Mouse (Mus musculus): Measurements from ENCODE around the gene Leap2. TPM values are rescaled to one million over a fixed set of nuclear protein-coding genes. Genes with fewer than 3 reads are reported as not detected.
A peak's percentile ranks its signal among the peaks of the same experiment; 100 is the strongest.
"Not testable (repeated sequence)": the region's sequence is repeated elsewhere in the genome, so short reads cannot be mapped to it uniquely, and the experiment has no call there.

Gene Leap2
- polyA plus RNA-seq, 1 experiment from 2014 or later, result 0.88 TPM

- H3K9ac ChIP-seq (replicated peaks; ENCODE audit: low read depth, low read length), result no peak overlapping the region; the same call in 1 of the 2 replicates
- H3K27me3 ChIP-seq (ENCODE audit: control insufficient read depth, insufficient read depth, low read length), result no peaks in the 10 kb centered on the region
- no peaks in the 10 kb centered on the region for H3K9me3 ChIP-seq (ENCODE audit: control insufficient read depth, low read depth, low read length)
- peak overlapping the region; percentile 89 for H3K4me3 ChIP-seq (ENCODE audit: low read depth, low read length)
- H3K36me3 ChIP-seq (ENCODE audit: control insufficient read depth, insufficient read depth, low read length), result peaks cover 5% of the 10 kb centered on the region; the same call in 1 of the 2 replicates
- whole genome bisulfite sequencing, result 13% methylated on average over 9 of the region's 9 CpGs
- peak overlapping the region; percentile 48; the same call in 1 of the 2 replicates for H3K27ac ChIP-seq (ENCODE audit: low read length)
- peak overlapping the region; percentile 50 for H3K4me2 ChIP-seq (replicated peaks; ENCODE audit: low read depth, low read length)
- H3K4me1 ChIP-seq (ENCODE audit: control insufficient read depth, insufficient read depth, low read length), result peaks cover 10% of the 10 kb centered on the region
- peak; percentile 39 for ATAC-seq (ENCODE audit: insufficient number of reproducible peaks, insufficient read depth, low FRiP score, low read depth)
Measured at GRCm38 (mm10) chr11:53431347-53432056, 8.5 kb upstream of the Leap2 start.

DNA sequence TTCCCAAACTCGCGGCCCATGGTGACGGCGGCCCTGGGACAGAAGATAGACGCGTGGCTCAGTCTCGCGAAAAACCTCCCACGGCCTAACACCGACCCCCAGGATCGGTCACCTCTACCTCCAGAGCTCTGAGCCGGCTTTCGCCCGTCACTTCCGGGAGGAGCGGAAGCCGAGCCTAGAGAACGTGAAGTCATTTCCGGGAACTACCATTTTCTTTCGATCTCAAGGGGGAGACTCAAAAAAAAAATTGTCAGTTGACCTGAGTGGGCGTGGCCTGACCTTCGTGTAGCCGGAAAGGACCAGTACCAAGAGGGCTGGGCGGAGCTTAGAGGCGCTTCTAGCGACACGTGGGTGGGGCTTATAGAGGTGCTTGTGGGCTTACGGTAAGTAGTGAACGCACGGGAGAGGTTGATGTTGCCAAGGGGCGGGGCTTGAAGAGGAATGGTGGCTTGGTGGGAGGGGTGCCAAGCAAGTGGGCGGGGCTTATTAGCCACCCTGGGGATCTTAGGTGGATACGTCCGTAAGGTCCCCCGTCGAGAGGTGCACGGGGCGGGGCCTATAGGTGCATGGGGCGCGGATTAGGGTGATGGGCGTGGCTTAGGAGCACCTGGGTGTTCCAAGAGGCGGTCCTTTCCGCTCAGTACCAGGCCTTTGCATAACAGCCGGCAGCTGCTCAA, 7.8 kb upstream of the Leap2 start, which contains the start of the genes Uqcrq and Gdf9:
Gene Uqcrq, minus strand, starts transcription at position 162 of the 677 bp plus-strand sequence.
Gene Gdf9, plus strand, starts transcription at position 354 of the 677 bp plus-strand sequence.
- peaks cover 10% of the 10 kb centered on the region for H3K4me1 ChIP-seq (ENCODE audit: control insufficient read depth, insufficient read depth, low read length)
- peak within 1 kb of the TSS; percentile 74 for H3K4me2 ChIP-seq (replicated peaks; ENCODE audit: low read depth, low read length)
- WGBS, result under 1% methylated on average over 44 of the region's 44 CpGs
- ATAC-seq (ENCODE audit: insufficient number of reproducible peaks, insufficient read depth, low FRiP score, low read depth), result peak; percentile 95
- H3K36me3 ChIP-seq (ENCODE audit: control insufficient read depth, insufficient read depth, low read length), result peaks cover 5% of the 10 kb centered on the region; the same call in 1 of the 2 replicates
- no peaks in the 10 kb centered on the region for H3K27me3 ChIP-seq (ENCODE audit: control insufficient read depth, insufficient read depth, low read length)
- peak within 1 kb of the TSS; percentile 62; the same call in 1 of the 2 replicates for H3K27ac ChIP-seq (ENCODE audit: low read length)
- H3K9me3 ChIP-seq (ENCODE audit: control insufficient read depth, low read depth, low read length), result no peaks in the 10 kb centered on the region
- peak within 1 kb of the TSS; percentile 89 for H3K4me3 ChIP-seq (ENCODE audit: low read depth, low read length)
- peak within 1 kb of the TSS; percentile 79 for H3K9ac ChIP-seq (replicated peaks; ENCODE audit: low read depth, low read length)

DNA sequence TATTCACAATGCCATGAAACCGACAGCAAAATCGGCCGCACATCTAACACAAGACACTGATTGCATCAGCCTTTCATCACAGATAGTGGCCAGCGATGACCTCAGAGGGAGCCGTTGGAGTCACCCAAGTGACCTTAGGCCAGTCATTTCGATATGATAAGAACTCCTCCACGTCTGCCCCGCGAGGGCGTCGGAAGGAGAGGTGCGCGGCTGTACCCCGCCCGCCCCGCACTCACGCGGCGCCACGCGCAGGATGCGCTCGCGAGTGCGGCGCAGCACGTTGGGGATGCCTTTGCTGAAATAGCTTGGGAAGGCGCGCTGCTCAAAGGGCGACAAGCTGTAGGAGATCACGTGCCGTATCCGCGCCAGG, 7.3 kb upstream of the Leap2 start:
- Histone ChIP-seq H3K27me3 (ENCODE audit: control insufficient read depth, insufficient read depth, low read length) (no peaks in the 10 kb centered on the region), H3K9me3 (ENCODE audit: control insufficient read depth, low read depth, low read length) (no peaks in the 10 kb centered on the region), H3K4me2 (replicated peaks; ENCODE audit: low read depth, low read length) (peak overlapping the region; percentile 74), H3K36me3 (ENCODE audit: control insufficient read depth, insufficient read depth, low read length) (peaks cover 5% of the 10 kb centered on the region; the same call in 1 of the 2 replicates), H3K4me1 (ENCODE audit: control insufficient read depth, insufficient read depth, low read length) (peaks cover 10% of the 10 kb centered on the region), H3K4me3 (ENCODE audit: low read depth, low read length) (peak overlapping the region; percentile 89), H3K27ac (ENCODE audit: low read length) (peak overlapping the region; percentile 62; the same call in 1 of the 2 replicates), H3K9ac (replicated peaks; ENCODE audit: low read depth, low read length) (peak overlapping the region; percentile 79)
- WGBS, result under 1% methylated on average over 34 of the region's 34 CpGs
- ATAC-seq (ENCODE audit: insufficient number of reproducible peaks, insufficient read depth, low FRiP score, low read depth), result no peak; the same call in 1 of the 2 replicates

GRCm38 (mm10) chr11:53429182-53429581, 6.2 kb upstream of the Leap2 start:
- peaks cover 10% of the 10 kb centered on the region for H3K4me1 ChIP-seq (ENCODE audit: control insufficient read depth, insufficient read depth, low read length)
- peaks cover 5% of the 10 kb centered on the region; the same call in 1 of the 2 replicates for H3K36me3 ChIP-seq (ENCODE audit: control insufficient read depth, insufficient read depth, low read length)
- no peaks in the 10 kb centered on the region for H3K9me3 ChIP-seq (ENCODE audit: control insufficient read depth, low read depth, low read length)
- H3K9ac ChIP-seq (replicated peaks; ENCODE audit: low read depth, low read length), result no peak overlapping the region
- H3K4me2 ChIP-seq (replicated peaks; ENCODE audit: low read depth, low read length), result peak overlapping the region; percentile 74; the same call in 1 of the 2 replicates
- no peak for ATAC-seq (ENCODE audit: insufficient number of reproducible peaks, insufficient read depth, low FRiP score, low read depth)
- H3K27ac ChIP-seq (ENCODE audit: low read length), result no peak overlapping the region
- no peaks in the 10 kb centered on the region for H3K27me3 ChIP-seq (ENCODE audit: control insufficient read depth, insufficient read depth, low read length)
- no peak overlapping the region; the same call in 1 of the 2 replicates for H3K4me3 ChIP-seq (ENCODE audit: low read depth, low read length)

DNA sequence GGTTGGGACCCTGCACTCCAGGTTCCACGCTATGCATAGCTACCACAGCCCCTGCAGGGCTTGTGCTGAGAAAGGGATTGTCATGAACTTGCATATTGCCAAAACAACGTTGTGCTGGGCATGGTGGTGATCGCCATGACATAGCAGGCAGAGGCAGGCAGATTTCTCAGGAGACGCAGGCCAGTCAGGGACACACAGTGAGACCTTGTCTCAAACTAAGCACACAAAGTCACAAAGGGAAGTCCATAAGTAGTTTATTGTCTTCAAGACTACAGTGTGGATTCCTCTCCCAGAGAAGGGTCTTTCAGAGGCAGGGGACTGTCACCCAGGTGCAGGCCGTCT, 5.7 kb upstream of the Leap2 start:
- Histone ChIP-seq H3K9me3 (ENCODE audit: control insufficient read depth, low read depth, low read length) (no peaks in the 10 kb centered on the region), H3K4me3 (ENCODE audit: low read depth, low read length) (no peak overlapping the region), H3K27me3 (ENCODE audit: control insufficient read depth, insufficient read depth, low read length) (no peaks in the 10 kb centered on the region), H3K9ac (replicated peaks; ENCODE audit: low read depth, low read length) (no peak overlapping the region), H3K36me3 (ENCODE audit: control insufficient read depth, insufficient read depth, low read length) (peaks cover 5% of the 10 kb centered on the region; the same call in 1 of the 2 replicates), H3K27ac (ENCODE audit: low read length) (no peak overlapping the region), H3K4me2 (replicated peaks; ENCODE audit: low read depth, low read length) (no peak overlapping the region), H3K4me1 (ENCODE audit: control insufficient read depth, insufficient read depth, low read length) (peaks cover 10% of the 10 kb centered on the region)
- WGBS, result 96% methylated on average over 5 of the region's 5 CpGs
- no peak for ATAC-seq (ENCODE audit: insufficient number of reproducible peaks, insufficient read depth, low FRiP score, low read depth)

- Histone ChIP-seq H3K4me1 (ENCODE audit: control insufficient read depth, insufficient read depth, low read length) (peaks cover 10% of the 10 kb centered on the region), H3K4me2 (replicated peaks; ENCODE audit: low read depth, low read length) (no peak overlapping the region), H3K9me3 (ENCODE audit: control insufficient read depth, low read depth, low read length) (no peaks in the 10 kb centered on the region), H3K27me3 (ENCODE audit: control insufficient read depth, insufficient read depth, low read length) (no peaks in the 10 kb centered on the region), H3K36me3 (ENCODE audit: control insufficient read depth, insufficient read depth, low read length) (peaks cover 5% of the 10 kb centered on the region; the same call in 1 of the 2 replicates), H3K9ac (replicated peaks; ENCODE audit: low read depth, low read length) (no peak overlapping the region), H3K27ac (ENCODE audit: low read length) (no peak overlapping the region), H3K4me3 (ENCODE audit: low read depth, low read length) (no peak overlapping the region)
- no peak for ATAC-seq (ENCODE audit: insufficient number of reproducible peaks, insufficient read depth, low FRiP score, low read depth)
- WGBS, result 85% methylated on average over 3 of the region's 3 CpGs
Measured at GRCm38 (mm10) chr11:53427993-53428715, 5.2 kb upstream of the Leap2 start.

GRCm38 (mm10) chr11:53426914-53427313, 3.9 kb upstream of the Leap2 start:
- H3K36me3 ChIP-seq (ENCODE audit: control insufficient read depth, insufficient read depth, low read length); H3K27ac ChIP-seq (ENCODE audit: low read length); H3K27me3 ChIP-seq (ENCODE audit: control insufficient read depth, insufficient read depth, low read length); ATAC-seq (ENCODE audit: insufficient number of reproducible peaks, insufficient read depth, low FRiP score, low read depth); H3K4me1 ChIP-seq (ENCODE audit: control insufficient read depth, insufficient read depth, low read length); H3K9ac ChIP-seq (replicated peaks; ENCODE audit: low read depth, low read length); H3K4me2 ChIP-seq (replicated peaks; ENCODE audit: low read depth, low read length); H3K4me3 ChIP-seq (ENCODE audit: low read depth, low read length); H3K9me3 ChIP-seq (ENCODE audit: control insufficient read depth, low read depth, low read length): not testable (repeated sequence)
- 90% methylated on average over 3 of the region's 3 CpGs for WGBS

DNA sequence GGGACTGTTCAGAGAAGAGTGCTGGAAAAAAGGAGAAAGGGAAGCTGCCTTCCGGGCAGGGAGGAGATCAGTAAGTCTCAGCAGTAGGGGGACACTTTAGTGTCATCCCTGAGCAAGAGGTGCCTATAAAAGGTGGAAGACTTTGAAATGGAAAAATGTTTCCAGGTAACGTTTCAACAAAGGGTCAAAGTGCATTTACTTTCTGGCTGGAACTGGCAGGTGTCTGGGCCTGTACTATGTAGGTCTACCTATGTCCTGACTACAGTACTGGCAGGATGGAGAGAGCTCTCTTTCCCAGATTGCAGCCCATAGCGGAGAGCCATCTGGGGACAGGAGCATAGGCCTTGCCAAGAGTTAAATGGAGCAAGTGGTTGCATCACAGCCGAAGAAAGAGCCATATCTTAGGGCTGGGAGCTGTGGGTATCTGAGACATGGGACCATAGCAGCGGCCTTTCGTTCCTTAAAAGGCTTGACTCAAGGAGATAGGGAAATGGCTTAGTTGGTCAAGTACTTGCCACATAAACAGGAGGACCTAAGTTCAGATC, 2.8 kb upstream of the Leap2 start:
- peaks cover 5% of the 10 kb centered on the region for H3K4me1 ChIP-seq (ENCODE audit: control insufficient read depth, insufficient read depth, low read length)
- no peaks in the 10 kb centered on the region for H3K27me3 ChIP-seq (ENCODE audit: control insufficient read depth, insufficient read depth, low read length)
- peaks cover 5% of the 10 kb centered on the region for H3K36me3 ChIP-seq (ENCODE audit: control insufficient read depth, insufficient read depth, low read length)
- no peak overlapping the region for H3K4me2 ChIP-seq (replicated peaks; ENCODE audit: low read depth, low read length)
- no peak overlapping the region for H3K4me3 ChIP-seq (ENCODE audit: low read depth, low read length)
- no peaks in the 10 kb centered on the region for H3K9me3 ChIP-seq (ENCODE audit: control insufficient read depth, low read depth, low read length)
- no peak overlapping the region for H3K9ac ChIP-seq (replicated peaks; ENCODE audit: low read depth, low read length)
- 80% methylated on average over 6 of the region's 6 CpGs for WGBS
- ATAC-seq (ENCODE audit: insufficient number of reproducible peaks, insufficient read depth, low FRiP score, low read depth), result no peak
- no peak overlapping the region for H3K27ac ChIP-seq (ENCODE audit: low read length)

Measured in stomach, embryonic 14.5 days (tissue).